Mouse (Mus musculus) A20 (cell line): Measurements from ENCODE around the gene Ccdc85b.
"Not testable (repeated sequence)": the region's sequence is repeated elsewhere in the genome, so short reads cannot be mapped to it uniquely, and the experiment has no call there.

ENCODE experiments used
- DNase-seq: peaks from one replicate; pipeline ENCODE4 v3.0.0-alpha.2; 2011; ENCODE audit warnings: low read depth, low spot score

Ccdc85b gene

DNA sequence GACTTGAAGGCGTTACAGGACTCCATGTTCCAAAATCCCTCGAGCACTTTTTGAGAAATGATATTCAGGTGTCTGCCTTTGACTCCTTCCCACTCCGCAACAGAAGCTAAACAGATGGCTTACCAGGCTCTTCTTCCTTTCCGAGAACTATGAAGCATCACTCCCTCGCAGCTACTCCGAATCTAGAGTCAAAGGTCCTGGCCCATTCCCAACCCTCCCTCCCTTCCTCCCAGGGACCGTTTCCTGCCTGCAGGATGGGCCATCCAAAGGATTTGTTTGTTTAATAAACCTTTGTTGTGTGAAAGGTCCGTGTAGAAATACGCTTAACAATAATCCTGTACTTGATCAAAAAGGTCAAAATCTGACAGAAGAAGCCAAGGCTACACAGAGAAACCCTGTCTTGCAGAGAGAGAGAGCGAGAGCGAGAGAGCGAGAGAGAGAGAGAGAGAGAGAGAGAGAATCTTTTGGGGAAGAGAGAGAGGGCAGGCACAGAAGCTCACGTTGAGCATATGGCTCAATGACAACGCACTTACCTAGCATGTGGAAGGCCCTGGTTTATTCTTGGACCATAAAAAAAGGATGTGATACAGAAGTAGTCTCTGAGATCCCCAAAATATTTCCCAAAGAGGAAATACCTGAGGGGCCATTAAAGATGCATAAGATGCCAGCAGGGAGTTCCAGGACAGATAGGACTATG, at the start of gene Ccdc85b:
Gene Ccdc85b, minus strand, starts transcription at position 149 of the 697 bp plus-strand sequence.
- no peak for DNase-seq

DNA sequence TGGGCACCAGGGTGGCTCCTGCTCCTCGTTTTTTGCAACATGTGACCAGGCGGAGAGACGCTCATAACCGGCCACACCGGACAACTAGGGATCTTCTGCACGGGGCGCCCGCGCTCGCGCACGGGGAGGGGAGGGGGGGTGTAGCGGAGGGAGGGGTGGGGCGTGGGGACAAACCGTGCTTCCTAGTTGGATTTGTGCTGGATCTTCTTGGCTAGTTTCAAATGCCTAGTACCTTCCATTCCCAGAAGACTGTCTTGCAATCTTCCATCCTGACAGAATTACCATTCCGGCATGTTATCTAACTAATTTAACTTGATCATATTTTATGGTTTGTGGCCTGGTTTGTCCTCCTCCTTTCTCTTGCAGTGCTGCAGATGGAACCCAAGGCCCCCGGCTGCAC, 46.0 kb upstream of the Ccdc85b start, which contains the start of gene 1700020D05Rik:
Gene 1700020D05Rik, minus strand, starts transcription at position 101 of the 400 bp plus-strand sequence.
- DNase-seq, result no peak

DNA sequence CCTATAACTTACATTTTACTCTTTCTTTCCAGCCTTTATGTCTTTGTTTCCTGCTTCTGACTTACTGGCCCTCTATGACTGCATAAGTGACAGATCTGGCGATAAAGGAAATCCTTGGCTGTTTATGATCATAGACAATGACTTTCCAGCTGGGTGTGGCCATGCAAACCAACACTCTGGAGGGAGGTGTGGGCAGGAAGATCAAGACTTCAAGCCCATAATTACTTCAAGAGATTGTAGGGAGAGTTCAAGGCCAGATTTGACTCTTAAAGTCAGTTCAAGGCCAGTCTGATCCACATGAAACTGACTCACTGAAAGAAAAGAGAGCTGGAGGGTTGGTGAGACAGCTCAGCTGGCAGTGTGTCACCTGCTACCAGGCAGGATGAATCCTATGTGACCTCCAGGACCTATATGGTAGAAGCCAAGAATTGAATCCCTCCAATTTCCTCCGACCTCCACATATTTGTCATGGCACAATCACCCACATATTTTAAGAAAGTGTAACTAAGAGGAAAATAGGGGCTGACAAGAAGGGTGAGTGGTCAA, 42.7 kb upstream of the Ccdc85b start:
- no peak for DNase-seq

DNA sequence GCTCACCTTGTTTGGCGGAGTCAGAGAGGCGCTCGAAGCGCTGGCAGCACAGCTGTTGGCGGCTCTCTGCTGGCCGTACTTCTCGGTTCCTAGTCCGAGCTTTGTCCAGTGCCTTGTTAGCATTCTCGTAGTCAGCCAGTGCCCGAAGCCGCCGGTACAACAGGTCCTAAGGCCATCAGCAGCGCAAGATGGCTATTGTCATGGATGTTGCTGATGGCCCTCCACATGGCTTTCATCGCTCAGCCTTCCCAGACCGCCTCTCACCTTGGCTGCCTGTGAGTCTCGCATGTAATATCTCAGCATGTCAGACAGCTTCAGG, 38.3 kb upstream of the Ccdc85b start:
- no peak for DNase-seq

DNA sequence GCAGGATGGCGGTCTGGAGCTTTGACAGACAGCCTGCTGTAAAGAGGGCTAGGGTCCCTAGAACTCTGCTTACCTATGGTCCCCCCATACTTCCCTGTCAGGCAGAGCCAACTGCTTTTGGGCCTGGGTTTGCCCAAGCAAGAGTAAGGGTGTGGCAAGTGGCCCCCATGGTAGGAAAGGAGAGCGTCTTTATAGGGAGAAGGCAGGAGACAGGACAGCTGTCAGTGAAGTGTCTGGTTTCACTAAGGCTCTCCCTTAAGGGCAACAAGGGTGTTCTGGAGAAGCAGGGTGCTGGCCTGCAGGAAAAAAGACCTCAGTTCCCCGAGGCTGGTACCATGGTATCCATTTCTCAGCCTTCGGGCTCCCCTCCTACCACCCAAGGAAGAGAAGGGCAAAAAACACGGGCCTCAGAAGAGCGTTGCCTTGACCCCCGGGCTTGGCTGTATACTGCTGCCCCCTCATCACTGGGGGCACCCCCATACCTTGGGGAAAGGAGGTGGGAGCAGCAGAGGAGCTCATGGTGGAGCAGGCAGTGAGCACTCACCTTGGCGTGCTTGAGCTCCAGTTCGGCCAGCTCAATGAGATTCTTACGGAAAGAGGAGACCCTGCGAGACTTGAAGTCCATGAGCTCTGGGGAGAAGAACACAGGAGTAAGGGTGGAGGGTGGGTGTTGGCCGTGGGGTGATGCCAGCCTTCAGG, 37.8 kb upstream of the Ccdc85b start:
- DNase-seq, result no peak

DNA sequence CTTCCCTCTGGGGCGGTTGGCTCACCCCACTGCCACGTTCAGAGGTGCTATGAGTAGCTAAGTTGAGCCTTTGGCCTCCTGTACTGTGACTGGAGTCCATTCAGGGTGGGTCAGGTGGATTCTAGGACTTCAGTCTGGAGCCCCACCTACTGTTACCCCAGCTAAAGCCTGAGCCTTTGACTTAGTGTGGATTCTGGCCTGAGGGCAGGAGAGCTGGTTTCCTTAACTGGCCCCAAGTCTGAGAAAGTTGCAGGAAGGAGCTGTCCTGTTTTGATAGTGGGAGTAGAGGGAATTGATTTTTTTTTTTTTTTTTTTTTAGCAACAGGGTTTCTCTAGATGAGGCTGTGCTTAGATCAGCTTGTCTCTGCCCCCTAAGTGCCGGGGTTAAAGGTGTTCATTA, 36.6 kb upstream of the Ccdc85b start:
- no peak for DNase-seq

DNA sequence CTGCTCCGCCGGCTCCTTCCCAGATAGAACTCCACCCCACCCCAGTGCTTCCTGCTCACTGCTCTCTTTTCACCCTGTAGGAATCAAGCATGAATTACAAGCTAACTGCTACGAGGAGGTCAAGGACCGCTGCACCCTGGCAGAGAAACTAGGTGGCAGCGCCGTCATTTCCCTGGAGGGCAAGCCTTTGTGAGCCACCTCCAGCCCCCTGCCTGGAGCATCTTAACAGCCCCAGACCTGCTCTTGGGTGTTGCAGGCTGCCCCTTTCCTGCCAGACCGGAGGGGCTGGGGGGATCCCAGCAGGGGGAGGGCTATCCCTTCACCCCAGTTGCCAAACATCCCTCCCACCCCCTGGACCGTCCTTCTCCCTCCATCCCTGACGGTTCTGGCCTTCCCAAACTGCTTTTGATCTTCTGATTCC, 35.6 kb upstream of the Ccdc85b start:
- DNase-seq, result not testable (repeated sequence)

DNA sequence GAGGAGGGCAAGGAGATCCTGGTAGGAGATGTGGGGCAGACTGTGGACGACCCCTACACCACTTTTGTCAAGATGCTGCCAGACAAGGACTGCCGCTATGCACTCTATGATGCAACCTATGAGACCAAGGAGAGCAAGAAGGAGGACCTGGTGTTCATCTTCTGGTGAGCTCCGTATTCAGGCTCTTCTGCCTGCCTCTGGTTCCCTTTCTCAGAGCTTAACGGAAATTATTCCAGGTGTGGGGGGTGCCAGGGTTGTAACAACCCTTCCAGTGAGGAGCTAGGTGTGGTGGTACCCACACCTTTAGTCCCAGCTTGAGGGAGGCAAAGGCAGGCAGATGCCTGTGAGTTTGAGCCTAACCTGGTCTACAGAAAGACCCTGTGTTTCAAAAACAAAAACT, 34.9 kb upstream of the Ccdc85b start:
- no peak for DNase-seq

DNA sequence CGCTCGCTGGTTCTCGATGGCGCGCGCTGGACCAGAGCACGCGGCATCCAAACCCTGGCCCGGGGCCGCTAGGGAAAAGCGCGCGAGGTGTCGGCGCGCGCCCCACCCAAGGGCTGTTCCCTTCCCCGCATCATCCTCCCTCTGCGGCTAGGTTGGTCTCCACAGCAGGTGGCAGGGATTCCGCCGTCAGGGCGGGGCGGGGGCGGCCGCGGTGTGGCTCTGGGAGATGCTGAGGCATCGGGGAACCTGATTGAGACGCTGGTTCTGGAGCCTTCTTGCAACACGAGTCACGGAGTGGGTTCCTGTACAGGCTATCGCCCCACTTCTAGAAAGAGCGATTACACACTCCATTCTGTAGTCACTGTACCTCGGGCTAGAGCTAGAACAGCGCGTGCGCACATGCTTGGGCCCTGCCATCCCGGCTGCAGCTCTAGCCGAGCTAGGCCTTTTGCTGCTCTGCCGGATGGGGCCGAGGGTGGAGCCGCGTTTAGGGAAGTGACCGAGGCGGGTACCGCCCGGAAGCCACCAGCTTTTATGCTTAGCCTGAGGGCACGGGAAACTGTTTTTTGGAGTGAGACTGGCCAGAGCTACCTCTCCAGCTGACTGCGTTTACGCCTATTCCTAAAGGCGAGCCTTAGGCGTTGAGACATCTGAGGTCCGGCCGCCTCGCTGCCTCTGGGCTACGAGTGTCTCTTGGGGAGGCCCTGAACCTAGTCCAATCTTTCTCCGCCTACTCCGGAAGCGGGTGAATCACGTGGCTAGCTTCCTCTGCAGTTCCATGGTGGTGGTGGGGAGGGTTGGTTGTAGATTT, 33.4 kb upstream of the Ccdc85b start:
- DNase-seq, result peak; percentile 95

DNA sequence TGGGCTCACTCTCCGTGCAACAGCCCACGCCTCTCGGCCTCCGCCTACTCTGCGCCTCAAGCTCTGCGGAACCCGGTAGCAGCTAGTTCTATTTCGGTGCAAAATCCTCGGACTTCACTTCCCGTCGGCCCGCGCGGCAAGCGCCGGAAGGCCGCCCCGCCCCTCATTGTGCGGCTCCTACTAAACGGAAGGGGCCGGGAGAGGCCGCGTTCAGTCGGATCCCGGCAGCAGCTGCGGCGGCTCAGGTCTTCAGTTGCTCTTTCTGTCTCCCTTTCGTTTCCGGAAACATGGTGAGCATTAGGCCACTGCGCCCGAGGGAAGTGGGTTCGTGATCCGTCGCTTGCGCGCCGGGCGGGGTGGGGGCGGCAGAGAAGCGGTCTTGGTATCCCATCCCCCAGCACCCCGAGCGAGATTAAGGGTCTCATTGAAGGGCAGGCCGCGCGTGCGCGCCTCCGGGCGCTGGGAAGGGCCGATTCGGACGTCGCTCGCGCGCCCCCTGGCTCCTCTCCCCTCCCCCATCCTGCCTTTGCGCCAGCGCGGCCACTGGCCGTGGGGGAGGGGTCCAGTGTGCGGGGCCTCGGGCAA, 32.7 kb upstream of the Ccdc85b start, which contains the start of gene Cfl1:
Gene Cfl1, plus strand, starts transcription at position 143 of the 585 bp plus-strand sequence.
- DNase-seq, result peak; percentile 98

DNA sequence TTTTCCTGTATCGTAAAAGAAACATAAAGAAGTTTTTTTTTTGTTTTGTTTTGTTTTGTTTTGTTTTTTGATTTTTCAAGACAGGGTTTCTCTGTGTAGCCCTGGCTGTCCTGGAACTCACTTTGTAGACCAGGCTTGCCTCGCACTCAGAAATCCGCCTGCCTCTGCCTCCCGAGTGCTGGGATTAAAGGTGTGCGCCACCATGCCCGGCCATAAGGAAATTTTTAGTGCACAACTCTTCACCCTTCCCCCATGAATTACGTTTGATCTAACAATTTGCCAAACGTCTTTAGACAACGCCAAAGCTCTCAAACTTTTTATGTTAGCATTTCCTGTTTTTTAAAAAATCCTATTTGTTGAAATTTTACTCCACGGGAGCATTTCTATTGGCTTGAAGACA, 32.0 kb upstream of the Ccdc85b start:
- not testable (repeated sequence) for DNase-seq

DNA sequence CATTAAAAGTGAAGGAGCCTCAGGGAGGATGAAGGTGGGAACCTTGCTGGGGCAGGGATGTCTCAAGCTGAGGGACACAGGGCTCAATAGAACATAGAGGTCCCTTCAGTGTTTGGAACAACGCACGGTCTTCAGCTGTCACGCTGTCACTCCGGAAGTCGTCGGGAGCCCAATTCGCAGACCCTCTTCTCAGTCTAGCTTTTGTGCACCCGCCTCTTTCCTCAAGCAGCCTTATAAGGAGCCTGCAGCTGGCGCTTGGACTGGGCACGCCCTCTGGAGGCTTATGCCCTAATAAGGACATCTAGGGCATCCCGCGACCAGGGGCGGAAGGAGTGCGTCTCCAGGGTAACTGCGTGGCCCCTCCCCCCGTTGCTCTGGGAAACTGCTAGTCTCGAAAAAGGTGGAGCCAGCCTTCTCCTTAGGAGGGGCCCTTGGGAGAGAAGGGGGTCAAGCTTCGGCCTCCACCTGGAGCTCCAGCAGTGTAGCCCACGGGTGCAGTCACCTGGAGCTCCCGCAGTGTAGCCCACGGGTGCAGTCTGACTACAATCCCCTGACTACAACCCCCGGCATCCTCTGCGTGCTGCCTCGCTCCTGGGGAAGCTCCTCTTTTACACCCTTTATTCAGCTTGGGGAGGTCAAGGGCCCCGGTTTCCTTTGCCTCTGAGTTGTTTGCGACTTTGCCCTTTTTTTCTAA, 31.3 kb upstream of the Ccdc85b start:
- DNase-seq, result peak; percentile 100

DNA sequence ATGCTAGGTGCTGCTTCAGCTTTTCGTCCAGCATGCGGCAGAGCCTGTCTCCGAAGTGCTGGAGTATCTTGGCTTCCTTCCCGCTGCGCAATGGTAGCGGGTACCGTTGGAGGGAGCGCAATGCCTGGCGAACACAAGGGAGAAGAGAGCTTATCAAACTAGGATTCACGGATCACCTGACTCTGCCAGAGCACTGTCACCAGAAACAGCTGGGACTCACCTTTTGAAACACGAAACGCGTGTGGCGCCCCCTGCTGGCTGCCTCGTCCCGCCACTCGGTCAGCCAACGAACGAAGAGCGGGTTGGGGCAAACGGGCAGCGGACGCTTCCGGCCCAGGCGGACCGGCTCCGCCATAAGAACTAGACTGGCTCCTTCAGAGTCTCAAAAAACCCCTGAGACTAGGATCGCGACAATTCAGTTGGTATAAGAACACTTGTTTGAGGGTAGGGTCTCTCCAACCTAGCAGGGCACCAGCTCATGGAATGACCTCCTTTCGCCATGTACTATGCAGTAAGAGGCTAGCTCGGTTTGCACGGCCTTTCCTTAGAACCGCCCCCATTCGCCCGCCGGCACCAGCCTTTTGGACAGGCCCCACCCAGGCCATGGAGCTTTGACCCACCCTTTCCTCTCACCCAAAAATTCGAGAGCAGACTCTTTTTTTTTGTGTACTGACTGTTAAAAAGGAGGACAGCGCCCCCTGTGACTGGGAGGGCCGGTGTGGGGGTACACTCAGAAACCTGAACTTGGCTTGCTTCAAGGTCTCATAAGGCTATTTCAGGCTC, 30.3 kb upstream of the Ccdc85b start, which contains the start of gene Mus81:
Gene Mus81, minus strand, starts transcription at position 635 of the 783 bp plus-strand sequence.
- peak; percentile 97 for DNase-seq

DNA sequence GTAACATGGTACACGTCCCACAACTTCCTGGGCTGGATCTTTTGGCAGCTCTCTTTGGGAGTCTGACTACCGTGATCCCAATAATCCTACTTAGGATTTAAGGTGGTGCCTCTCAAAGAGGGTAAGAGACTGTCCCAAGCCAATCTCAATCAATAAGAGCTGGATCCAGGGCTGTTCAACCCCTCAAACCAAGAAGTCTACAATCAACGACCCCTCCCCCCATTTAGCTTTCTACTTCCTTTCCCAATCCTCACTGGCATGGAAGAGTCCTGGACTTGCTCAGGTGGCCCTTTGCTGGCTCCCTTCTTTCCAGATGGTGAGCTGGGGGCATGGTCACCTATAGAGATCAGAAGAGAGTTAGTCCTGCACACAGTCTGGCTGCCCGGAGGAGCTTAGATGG, 29.1 kb upstream of the Ccdc85b start:
- no peak for DNase-seq

DNA sequence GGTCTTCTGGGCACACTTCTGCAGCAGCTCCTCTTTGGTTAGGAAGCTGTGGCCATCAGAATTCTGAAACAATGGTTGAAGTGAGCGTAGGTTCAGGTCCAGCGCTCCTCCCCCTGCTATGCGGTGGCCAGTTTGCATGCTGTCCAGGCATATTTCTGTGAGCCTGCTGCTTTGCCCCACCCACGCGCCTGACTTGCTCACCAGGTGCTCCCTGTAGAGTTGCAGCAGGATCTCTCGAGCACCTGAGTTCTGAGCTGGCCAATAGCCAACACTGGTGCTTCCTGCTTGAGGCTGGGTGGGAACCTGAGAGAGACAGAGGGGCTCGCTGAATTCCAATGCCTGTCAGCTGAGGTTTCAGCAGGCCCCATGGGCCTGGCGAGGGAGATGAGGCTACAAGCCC, 28.6 kb upstream of the Ccdc85b start:
- DNase-seq, result no peak

DNA sequence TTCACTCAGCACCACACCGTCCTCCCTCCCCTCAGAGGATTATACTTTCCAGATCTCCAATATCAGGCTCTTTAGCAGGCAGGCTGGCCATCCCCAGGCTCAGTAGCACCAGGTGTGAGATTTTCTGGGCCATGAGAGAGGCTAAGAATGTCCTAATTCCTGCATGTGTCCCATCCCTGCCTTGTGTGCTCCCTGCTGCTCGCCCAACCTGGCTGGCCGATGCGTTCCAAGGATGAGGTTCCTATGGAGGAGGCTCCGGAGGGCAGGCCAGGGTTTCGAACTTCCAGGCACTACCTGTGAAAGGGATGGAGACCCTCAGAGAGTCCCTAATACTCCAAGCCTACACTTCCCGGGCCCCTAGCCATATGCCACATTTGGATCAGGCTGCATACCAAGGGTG, 28.1 kb upstream of the Ccdc85b start:
- DNase-seq, result no peak

DNA sequence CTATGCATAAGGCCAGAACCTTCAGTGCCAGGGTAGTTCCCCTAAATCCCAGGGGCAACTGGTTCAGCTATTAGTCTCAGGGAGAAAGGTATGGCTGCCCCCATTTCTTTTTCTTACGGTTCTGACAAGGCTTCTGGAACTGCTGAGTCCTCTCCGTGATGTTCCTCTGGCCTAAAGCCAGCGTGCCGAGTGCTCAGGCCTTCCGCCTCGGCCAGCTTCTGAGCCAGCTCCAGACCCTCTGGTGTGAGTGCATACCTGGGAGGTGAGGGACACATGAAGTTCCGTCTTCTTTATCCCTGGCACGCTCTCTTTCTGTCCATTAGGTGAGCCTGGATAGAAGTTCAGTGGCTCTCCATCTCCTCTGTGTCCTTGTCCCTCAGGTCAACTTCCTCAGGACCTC, 27.7 kb upstream of the Ccdc85b start:
- DNase-seq, result no peak

DNA sequence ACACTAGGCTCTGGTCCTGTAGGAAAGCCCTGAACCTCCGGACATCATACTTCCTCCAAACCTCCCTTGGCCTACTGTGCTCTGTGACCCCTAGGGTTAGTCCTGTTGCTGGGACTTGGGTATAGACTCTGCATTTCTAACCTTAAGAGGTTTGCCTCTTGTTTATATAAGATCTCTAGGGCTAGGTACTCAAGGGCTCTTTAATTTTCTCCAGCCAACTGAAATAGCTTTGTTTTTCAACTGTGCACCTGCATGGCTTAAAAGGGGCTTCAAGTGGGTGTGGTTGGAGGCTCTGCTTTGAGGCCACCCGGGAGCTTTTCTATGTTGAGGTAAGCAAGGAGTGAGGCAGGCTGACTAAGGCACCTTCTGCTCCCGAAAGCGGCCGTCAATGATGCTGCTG, 26.8 kb upstream of the Ccdc85b start:
- DNase-seq, result no peak

DNA sequence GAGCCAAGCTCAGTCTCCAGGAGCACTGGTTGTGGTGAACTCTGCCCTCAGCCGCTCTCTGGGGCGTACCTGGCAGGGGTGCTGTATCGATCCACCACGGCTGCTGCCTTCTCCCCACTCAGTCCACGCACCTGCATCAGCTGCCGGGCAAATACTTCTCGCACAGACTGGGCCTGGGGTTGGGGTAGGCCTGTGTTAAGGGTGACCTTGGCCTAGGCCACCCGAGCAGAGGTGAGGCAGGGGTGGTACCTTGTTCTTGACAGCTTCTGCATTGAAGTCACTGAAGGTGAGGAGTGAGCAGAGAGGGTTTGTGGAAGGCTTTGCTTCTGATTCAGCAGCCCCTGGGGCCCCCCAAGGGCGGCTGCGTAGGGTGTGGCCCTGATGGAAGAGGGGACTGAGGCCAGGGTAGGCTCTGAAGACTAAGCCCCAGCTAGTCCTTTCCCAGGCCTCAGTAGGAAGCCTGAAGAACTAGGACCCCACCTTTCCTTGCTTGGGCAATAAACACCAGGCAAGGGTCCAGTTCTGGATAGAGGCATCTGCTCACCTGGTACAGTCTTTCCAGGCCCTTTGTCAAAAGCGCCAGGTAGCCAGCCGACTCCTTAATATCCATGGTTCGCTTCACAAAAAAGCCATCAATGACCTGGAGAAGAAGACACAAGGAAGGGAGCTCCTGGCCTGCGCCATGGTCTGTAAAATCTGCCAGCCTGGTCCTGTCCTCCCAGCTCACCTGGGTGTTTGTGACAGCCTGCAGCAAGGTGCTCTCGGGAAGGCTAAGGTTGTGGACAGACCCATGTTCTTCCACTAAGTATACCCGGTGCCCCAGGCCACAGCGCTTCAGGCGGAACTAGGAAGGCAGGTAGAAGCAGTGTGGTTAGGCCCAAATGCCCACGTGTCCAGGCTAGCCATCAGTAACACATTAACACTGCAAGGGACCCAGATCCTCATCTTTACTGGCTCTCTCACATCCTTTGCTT, 26.0 kb upstream of the Ccdc85b start:
- no peak for DNase-seq
